Mouse (Mus musculus) testis, adult 2 months (tissue): Measurements from ENCODE around the gene Pard3. TPM values are rescaled to one million over a fixed set of nuclear protein-coding genes. Genes with fewer than 3 reads are reported as not detected.

Source experiments
- H3K27ac ChIP-seq: fragments of 200-500 bp; 2 replicates; pipeline ENCODE4 v1.5.1; 2012; ENCODE audit warnings: low read depth, low read length; ENCODE audit not compliant: control insufficient read depth, insufficient read depth
- H3K27me3 ChIP-seq: fragments of 200-500 bp; 2 replicates; pipeline ENCODE4 v1.6.1; 2012; ENCODE audit warnings: mild to moderate bottlenecking, low read length, moderate library complexity; ENCODE audit not compliant: control insufficient read depth, insufficient read depth
- H3K36me3 ChIP-seq: fragments of 200-500 bp; 2 replicates; pipeline ENCODE4 v1.6.1; 2012; ENCODE audit warnings: mild to moderate bottlenecking, low read length; ENCODE audit not compliant: control insufficient read depth, insufficient read depth
- H3K4me1 ChIP-seq: fragments of 200-500 bp; 2 replicates; pipeline ENCODE4 v1.6.1; 2012; ENCODE audit warnings: low read length; ENCODE audit not compliant: control insufficient read depth, insufficient read depth
- H3K4me3 ChIP-seq: fragments of 200-500 bp; 2 replicates; pipeline ENCODE4 v1.5.1; 2012; ENCODE audit warnings: low read depth, mild to moderate bottlenecking, low read length, moderate library complexity, mixed read lengths; ENCODE audit not compliant: control insufficient read depth
- CTCF ChIP-seq: fragments of 200-500 bp; IDR thresholded peaks from 2 replicates; pipeline ENCODE4 v1.5.1; 2012; ENCODE audit warnings: low read depth, mild to moderate bottlenecking, inconsistent platforms, low read length, moderate library complexity; ENCODE audit not compliant: control insufficient read depth, insufficient read depth, insufficient replicate concordance
- POLR2A ChIP-seq: fragments of 200-500 bp; IDR thresholded peaks from 2 replicates; pipeline ENCODE4 v1.6.1; 2012; ENCODE audit warnings: low read depth, mild to moderate bottlenecking, inconsistent platforms, low read length, moderate library complexity; ENCODE audit not compliant: control insufficient read depth
- polyA plus RNA-seq: library from polyadenylated mRNA; depleted of rRNA; stranded (reverse); fragments of >200 nt; gene quantifications from 2 replicates; pipeline ENCODE4 v1.2.3, GENCODE M21; 2012

The Pard3 gene
- polyA plus RNA-seq, 1 experiment = 4.1 TPM

DNA sequence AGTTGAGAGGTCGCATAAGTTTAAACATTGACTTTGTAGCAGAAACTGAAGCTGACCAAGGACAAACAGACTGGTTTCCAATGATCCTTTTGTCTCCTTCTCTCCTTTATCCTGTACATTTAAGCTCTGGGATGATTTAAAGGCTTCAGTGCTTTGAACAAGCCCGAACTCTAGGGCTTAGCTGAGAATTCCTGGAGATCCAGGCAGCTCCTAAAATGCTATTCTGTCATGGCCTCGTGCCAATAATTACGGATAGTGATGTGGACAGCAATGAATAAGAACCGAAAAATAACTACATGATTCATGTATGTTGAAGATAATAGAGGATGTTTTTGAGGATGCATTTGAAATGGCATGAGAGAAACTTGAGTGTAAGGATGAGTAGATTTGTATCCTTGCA, 421.9 kb downstream of the Pard3 start:
- no peak overlapping the region for H3K4me3 ChIP-seq
- H3K4me1 ChIP-seq = no peaks in the 10 kb centered on the region
- H3K27me3 ChIP-seq = no peaks in the 10 kb centered on the region
- no peak overlapping the region for H3K27ac ChIP-seq
- TF ChIP-seq CTCF (no peak), POLR2A (no peak)
- no peaks in the 10 kb centered on the region for H3K36me3 ChIP-seq

DNA sequence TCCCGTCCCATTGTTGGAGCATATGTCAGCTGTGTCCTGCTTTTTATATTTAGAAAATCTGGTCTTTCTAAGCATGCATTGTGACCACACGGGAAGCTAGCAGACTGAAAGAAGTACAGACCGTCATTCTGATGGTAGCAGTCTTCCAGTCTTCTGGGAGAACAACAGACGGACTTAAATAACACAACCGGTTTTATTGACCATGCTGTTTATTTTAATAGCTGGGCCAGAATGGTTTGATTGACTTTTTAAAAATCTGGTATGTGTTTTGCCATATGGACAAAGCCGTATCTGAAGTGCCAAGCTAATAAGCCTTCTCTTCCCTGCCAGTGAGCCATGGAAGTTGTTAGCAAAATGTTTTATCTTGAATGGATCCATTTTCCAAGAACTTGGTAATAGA, 428.3 kb downstream of the Pard3 start:
- no peaks in the 10 kb centered on the region for H3K4me1 ChIP-seq
- TF ChIP-seq CTCF (no peak), POLR2A (no peak)
- no peaks in the 10 kb centered on the region for H3K36me3 ChIP-seq
- H3K4me3 ChIP-seq = no peak overlapping the region
- H3K27ac ChIP-seq = no peak overlapping the region
- H3K27me3 ChIP-seq = no peaks in the 10 kb centered on the region

DNA sequence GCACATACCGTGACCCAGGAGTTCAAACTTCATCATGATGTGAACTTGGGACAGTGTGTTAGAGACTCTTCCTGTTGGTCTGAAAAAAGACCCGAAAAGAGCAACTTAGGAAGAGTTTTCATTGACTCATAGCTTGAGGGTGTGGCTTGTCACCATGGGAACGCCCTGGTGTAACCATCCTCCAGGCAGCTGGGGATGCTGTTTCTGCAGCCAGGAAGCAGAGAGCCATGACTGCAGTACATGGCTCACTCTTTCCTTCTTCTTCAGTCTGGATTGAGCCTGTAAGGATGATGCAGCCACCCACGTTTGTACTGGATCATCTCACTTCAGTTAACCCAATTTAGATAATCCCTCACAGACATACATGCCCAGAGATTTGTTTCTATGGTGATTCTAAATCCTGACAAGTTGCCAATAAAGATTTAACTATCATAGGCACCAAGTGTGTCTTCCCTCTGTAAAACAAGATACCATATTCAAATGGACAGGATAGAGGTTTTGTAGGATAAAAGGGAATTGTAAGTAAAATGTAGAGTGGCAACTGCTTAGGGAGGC, 431.6 kb downstream of the Pard3 start:
- TF ChIP-seq POLR2A (no peak), CTCF (no peak)
- H3K27me3 ChIP-seq = no peaks in the 10 kb centered on the region
- no peak overlapping the region for H3K27ac ChIP-seq
- no peaks in the 10 kb centered on the region for H3K4me1 ChIP-seq
- no peak overlapping the region for H3K4me3 ChIP-seq
- H3K36me3 ChIP-seq = no peaks in the 10 kb centered on the region

DNA sequence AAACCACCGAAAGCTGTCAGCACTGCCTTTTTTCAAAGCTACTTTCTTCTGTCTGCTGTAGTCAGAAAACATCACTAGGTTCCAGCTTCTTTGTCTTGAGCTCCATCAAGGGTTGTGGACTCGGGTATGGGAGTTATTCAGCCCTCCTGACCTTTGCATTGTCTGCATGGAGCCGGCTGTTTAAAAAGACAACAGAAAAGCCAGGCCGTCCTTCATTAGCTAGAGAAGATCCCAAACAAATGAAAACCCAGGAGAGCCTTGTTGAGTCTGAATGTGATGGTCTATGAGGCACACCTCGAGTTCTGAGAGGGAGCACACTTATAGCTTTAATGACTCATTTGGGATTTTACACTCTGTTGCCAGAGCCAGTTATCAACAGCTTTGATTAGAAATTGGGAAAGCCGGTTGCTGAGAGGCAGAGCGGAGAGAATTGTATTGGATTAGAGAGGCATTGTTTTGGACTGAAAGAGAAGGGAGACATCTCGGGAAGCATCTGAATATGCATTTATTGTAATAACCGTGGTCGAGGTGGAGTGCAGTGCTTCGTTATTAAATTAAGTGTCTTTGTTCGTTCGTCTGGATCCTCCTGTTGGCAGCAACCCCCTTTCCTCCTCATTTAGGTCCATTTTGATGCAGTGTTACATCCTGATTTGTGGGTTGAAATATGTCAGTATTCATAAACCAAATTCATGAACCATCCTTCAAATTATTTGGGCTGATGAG, 435.5 kb downstream of the Pard3 start:
- no peak overlapping the region for H3K4me3 ChIP-seq
- no peak overlapping the region for H3K27ac ChIP-seq
- H3K4me1 ChIP-seq = no peaks in the 10 kb centered on the region
- no peak for TF ChIP-seq POLR2A
- H3K36me3 ChIP-seq = no peaks in the 10 kb centered on the region
- H3K27me3 ChIP-seq = no peaks in the 10 kb centered on the region

DNA sequence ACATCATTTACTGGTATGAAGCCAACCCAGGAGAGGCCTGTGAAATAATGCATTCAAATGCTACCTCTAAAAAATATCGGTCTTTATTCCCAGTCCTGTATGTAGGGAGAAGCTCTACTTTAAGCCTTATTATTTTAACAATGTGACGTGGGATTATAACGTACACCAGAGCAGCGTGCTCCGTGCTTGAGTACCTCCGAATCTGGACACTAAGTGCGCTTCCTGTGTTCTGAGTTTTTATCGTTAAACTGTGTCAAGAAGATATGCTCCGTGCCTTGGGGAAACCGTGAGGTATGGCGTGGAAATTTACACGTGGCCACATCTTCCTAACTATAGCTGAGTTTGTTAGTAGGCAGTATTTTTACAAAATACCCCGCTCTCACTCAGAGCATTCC, 436.0 kb downstream of the Pard3 start:
- TF ChIP-seq CTCF (no peak), POLR2A (no peak)
- no peak overlapping the region for H3K4me3 ChIP-seq
- no peaks in the 10 kb centered on the region for H3K36me3 ChIP-seq
- no peak overlapping the region for H3K27ac ChIP-seq
- no peaks in the 10 kb centered on the region for H3K27me3 ChIP-seq
- no peaks in the 10 kb centered on the region for H3K4me1 ChIP-seq

DNA sequence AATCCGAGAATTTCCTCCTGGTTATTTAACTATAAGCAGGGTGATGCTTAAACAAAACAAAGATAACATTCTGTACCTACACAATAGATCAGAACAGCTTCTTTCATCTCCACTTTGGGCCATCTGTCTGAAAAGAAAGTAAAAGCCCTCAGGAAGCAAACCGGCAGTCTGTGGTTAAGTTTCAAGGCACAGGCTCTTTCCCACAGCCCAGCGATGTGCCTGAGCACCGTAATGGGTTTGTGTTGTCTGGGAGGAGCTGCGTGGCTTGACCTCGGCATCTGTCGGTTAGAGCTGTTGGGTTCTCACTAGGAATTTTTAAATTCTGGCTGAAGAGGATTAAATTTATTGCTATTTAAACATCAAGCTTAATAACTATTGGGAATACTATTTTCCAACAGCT, 436.5 kb downstream of the Pard3 start:
- H3K27me3 ChIP-seq = no peaks in the 10 kb centered on the region
- no peak overlapping the region for H3K27ac ChIP-seq
- no peak for TF ChIP-seq POLR2A
- no peak for TF ChIP-seq CTCF
- no peaks in the 10 kb centered on the region for H3K4me1 ChIP-seq
- no peaks in the 10 kb centered on the region for H3K36me3 ChIP-seq
- H3K4me3 ChIP-seq = no peak overlapping the region

DNA sequence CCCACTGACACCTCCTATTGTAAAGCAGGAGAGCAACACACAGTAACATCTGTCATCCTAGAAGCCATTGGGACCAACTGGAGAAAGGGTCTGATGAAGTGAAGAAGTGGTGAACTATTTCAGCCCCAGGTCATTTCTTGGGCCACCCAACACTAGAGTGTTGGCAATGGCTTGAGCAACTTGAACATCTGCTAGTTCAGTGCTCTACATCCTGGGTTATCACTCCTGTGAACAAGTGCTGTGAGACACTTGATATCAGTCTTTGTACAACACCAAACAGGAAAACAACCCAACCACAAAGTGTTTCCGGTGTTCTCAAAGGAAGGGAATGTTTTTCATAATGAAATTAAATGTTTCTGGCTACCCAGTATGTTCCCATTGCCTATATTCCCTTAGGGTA, 438.1 kb downstream of the Pard3 start:
- Histone ChIP-seq H3K27ac (no peak overlapping the region), H3K4me1 (no peaks in the 10 kb centered on the region), H3K36me3 (no peaks in the 10 kb centered on the region), H3K27me3 (no peaks in the 10 kb centered on the region), H3K4me3 (no peak overlapping the region)
- TF ChIP-seq CTCF (no peak), POLR2A (no peak)

DNA sequence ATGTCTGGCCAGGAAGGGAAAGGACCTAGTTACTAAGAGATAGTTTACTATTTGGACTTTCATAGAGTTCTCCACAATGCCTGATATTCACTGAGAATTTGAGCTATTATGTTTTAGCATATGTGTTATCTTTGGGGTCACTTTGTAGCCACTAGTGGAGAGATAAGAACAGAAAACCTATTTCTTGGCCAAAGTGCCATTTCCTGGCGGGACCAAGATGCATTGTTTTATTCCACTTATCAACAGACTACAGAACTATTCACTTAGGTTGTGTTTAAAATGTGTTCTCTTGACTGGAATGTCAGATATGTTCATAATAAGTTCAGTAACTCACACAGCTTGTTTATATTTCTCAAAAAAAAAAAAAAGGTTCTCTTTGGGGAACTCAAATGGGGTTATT, 441.6 kb downstream of the Pard3 start:
- H3K4me3 ChIP-seq = no peak overlapping the region
- TF ChIP-seq POLR2A = no peak
- TF ChIP-seq CTCF = no peak
- H3K4me1 ChIP-seq = no peaks in the 10 kb centered on the region
- no peak overlapping the region for H3K27ac ChIP-seq
- H3K36me3 ChIP-seq = no peaks in the 10 kb centered on the region
- H3K27me3 ChIP-seq = no peaks in the 10 kb centered on the region

DNA sequence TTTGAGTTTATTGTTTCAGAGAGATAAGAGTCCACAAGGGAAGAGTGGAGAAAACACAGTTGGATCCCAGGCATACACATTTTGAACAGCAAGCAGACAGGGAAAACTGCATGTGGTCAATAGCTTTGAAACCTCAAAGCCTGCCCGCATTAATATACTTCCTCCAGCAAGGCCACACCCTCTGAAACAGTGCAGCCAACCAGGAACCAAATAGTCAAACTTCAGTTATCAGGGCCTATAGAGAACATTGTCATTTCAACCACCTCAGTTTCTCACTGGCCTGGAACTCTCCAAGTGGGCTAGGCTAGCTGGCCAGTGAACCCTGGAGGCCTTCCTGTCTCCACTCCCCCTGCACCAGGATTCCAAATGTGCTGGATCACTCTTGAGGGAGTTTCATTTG, 442.6 kb downstream of the Pard3 start:
- TF ChIP-seq CTCF = no peak
- no peak for TF ChIP-seq POLR2A
- Histone ChIP-seq H3K4me1 (no peaks in the 10 kb centered on the region), H3K27me3 (no peaks in the 10 kb centered on the region), H3K27ac (no peak overlapping the region), H3K4me3 (no peak overlapping the region), H3K36me3 (no peaks in the 10 kb centered on the region)
